Mouse (Mus musculus) liver, adult 2 months (tissue): Measurements from ENCODE around the gene BC028528. TPM values are rescaled to one million over a fixed set of nuclear protein-coding genes. Genes with fewer than 3 reads are reported as not detected.
A peak's percentile ranks its signal among the peaks of the same experiment; 100 is the strongest.

Experiments
- DNase-seq: peaks from one replicate; pipeline ENCODE4 v3.0.0-alpha.2; 2011; ENCODE audit warnings: low read depth, low spot score; ENCODE audit errors: extremely low read depth
- H3K27ac ChIP-seq: fragments of 200-500 bp; replicated peaks from 2 replicates; pipeline ENCODE4 v1.5.1; 2012; ENCODE audit warnings: low read depth, mild to moderate bottlenecking, control low read depth, inconsistent platforms, low read length; ENCODE audit not compliant: insufficient read depth
- H3K27me3 ChIP-seq: fragments of 200-500 bp; 2 replicates; pipeline ENCODE4 v1.6.1; 2012; ENCODE audit warnings: mild to moderate bottlenecking, moderate library complexity, low read length, inconsistent platforms; ENCODE audit not compliant: control insufficient read depth, insufficient read depth
- H3K36me3 ChIP-seq: fragments of 200-500 bp; 2 replicates; pipeline ENCODE4 v1.6.1; 2012; ENCODE audit warnings: low read length, inconsistent platforms; ENCODE audit not compliant: control insufficient read depth, insufficient read depth
- H3K4me1 ChIP-seq: fragments of 200-500 bp; 2 replicates; pipeline ENCODE4 v1.6.1; 2011; ENCODE audit warnings: low read length; ENCODE audit not compliant: control insufficient read depth, insufficient read depth
- H3K4me3 ChIP-seq: fragments of 200-500 bp; 2 replicates; pipeline ENCODE4 v1.5.1; 2011; ENCODE audit warnings: low read depth, mild to moderate bottlenecking, control low read depth, low read length, moderate library complexity; ENCODE audit not compliant: insufficient read depth
- H3K79me2 ChIP-seq: fragments of 200-500 bp; 2 replicates; pipeline ENCODE4 v1.6.1; 2012; ENCODE audit warnings: inconsistent platforms, mild to moderate bottlenecking, low read length, moderate library complexity; ENCODE audit not compliant: control insufficient read depth, insufficient read depth
- H3K9ac ChIP-seq: fragments of 200-500 bp; 2 replicates; pipeline ENCODE4 v1.6.1; 2012; ENCODE audit warnings: low read depth, mild to moderate bottlenecking, control low read depth, inconsistent platforms, low read length
- CTCF ChIP-seq: fragments of 200-500 bp; IDR thresholded peaks from 2 replicates; pipeline ENCODE4 v1.5.1; 2011; ENCODE audit warnings: low read depth, low read length, control low read depth
- POLR2A ChIP-seq: fragments of 200-500 bp; IDR thresholded peaks from 2 replicates; pipeline ENCODE4 v1.6.1; 2011; ENCODE audit warnings: low read length, control low read depth; ENCODE audit not compliant: insufficient read depth; ENCODE audit errors: extremely low read depth
- WGBS: fragments of 180-500 bp; shearing (Covaris S2); methylation state at CpG from one replicate; pipeline ENCODE4 v1.1.7; 2018; 5-methylcytosine and 5-hydroxymethylcytosine counted together
- polyA plus RNA-seq: library from polyadenylated mRNA; depleted of rRNA; stranded (reverse); fragments of >200 nt; gene quantifications from 2 replicates; pipeline ENCODE4 v1.2.3, GENCODE M21; 2012
- total RNA-seq: library from RNA; depleted of rRNA; stranded (reverse); fragments of >200 nt; gene quantifications from 2 replicates; pipeline ENCODE4 v1.2.3, GENCODE M21; 2014

BC028528 gene
- total and polyA plus RNA-seq, 2 experiments, result 0.98 to 5.3 TPM

- no peak for TF ChIP-seq CTCF
- TF ChIP-seq POLR2A, result no peak
Measured at GRCm38 (mm10) chr3:95872048-95872447, 19.8 kb downstream of the BC028528 start.

GRCm38 (mm10) chr3:95871392-95871867 is 20.4 kb downstream of the BC028528 start, which contains the start of gene Mrps21:
Mrps21 (minus strand) TSS chr3:95871519.
- TF ChIP-seq CTCF (no peak), POLR2A (peak; percentile 81)

More at GRCm38 (mm10) chr3:95872048-95872447, 19.8 kb downstream of the BC028528 start:
- Histone ChIP-seq H3K9ac (peak overlapping the region; percentile 25), H3K79me2 (peaks cover 16% of the 10 kb centered on the region; the same call in 1 of the 2 replicates), H3K4me3 (peak overlapping the region; percentile 83), H3K4me1 (peaks cover 5% of the 10 kb centered on the region), H3K36me3 (peaks cover 7% of the 10 kb centered on the region), H3K27ac (peak overlapping the region; percentile 4; the same call in 1 of the 2 replicates), H3K27me3 (no peaks in the 10 kb centered on the region)
- WGBS, result 40% methylated on average over 7 of the region's 7 CpGs
- DNase-seq, result no peak

GRCm38 (mm10) chr3:95870976-95871375 is 20.8 kb downstream of the BC028528 start:
- Histone ChIP-seq H3K27me3 (no peaks in the 10 kb centered on the region), H3K4me1 (peaks cover 5% of the 10 kb centered on the region), H3K4me3 (peak overlapping the region; percentile 83), H3K36me3 (peaks cover 7% of the 10 kb centered on the region), H3K9ac (peak overlapping the region; percentile 81), H3K27ac (peak overlapping the region; percentile 19), H3K79me2 (peaks cover 16% of the 10 kb centered on the region; the same call in 1 of the 2 replicates)
- WGBS, result 3% methylated on average over 15 of the region's 15 CpGs
- no peak for DNase-seq
- TF ChIP-seq CTCF (no peak), POLR2A (no peak)

More at GRCm38 (mm10) chr3:95871392-95871867, 20.4 kb downstream of the BC028528 start, which contains the start of gene Mrps21:
- peak within 1 kb of the TSS; percentile 83 for H3K4me3 ChIP-seq
- peak; percentile 90 for DNase-seq
- peaks cover 5% of the 10 kb centered on the region for H3K4me1 ChIP-seq
- no peaks in the 10 kb centered on the region for H3K27me3 ChIP-seq
- H3K9ac ChIP-seq, result peak within 1 kb of the TSS; percentile 81
- peaks cover 7% of the 10 kb centered on the region for H3K36me3 ChIP-seq
- H3K27ac ChIP-seq, result peak within 1 kb of the TSS; percentile 19
- under 1% methylated on average over 33 of the region's 33 CpGs for whole genome bisulfite sequencing
- H3K79me2 ChIP-seq, result peaks cover 16% of the 10 kb centered on the region; the same call in 1 of the 2 replicates

- DNase-seq, result no peak
- H3K4me3 ChIP-seq, result no peak overlapping the region
- WGBS, result 87% methylated on average over 2 of the region's 2 CpGs
- H3K79me2 ChIP-seq, result peaks cover 11% of the 10 kb centered on the region; the same call in 1 of the 2 replicates
- no peak overlapping the region for H3K9ac ChIP-seq
- H3K27me3 ChIP-seq, result no peaks in the 10 kb centered on the region
- H3K27ac ChIP-seq, result no peak overlapping the region
- peaks cover 10% of the 10 kb centered on the region for H3K36me3 ChIP-seq
- H3K4me1 ChIP-seq, result peaks cover 12% of the 10 kb centered on the region
- TF ChIP-seq CTCF, result no peak
- no peak for TF ChIP-seq POLR2A
Measured at GRCm38 (mm10) chr3:95867408-95867807, 24.4 kb downstream of the BC028528 start.

- Histone ChIP-seq H3K27me3 (no peaks in the 10 kb centered on the region), H3K4me3 (no peak overlapping the region), H3K36me3 (peaks cover 10% of the 10 kb centered on the region), H3K4me1 (peaks cover 7% of the 10 kb centered on the region), H3K27ac (no peak overlapping the region), H3K9ac (no peak overlapping the region), H3K79me2 (peaks cover 5% of the 10 kb centered on the region; the same call in 1 of the 2 replicates)
- DNase-seq, result no peak
- 95% methylated on average over 5 of the region's 5 CpGs for WGBS
- TF ChIP-seq POLR2A (no peak), CTCF (no peak)
Measured at GRCm38 (mm10) chr3:95866071-95866470, 25.7 kb downstream of the BC028528 start.

GRCm38 (mm10) chr3:95865571-95865970 is 26.2 kb downstream of the BC028528 start:
- no peak for TF ChIP-seq POLR2A
- TF ChIP-seq CTCF, result no peak
- Histone ChIP-seq H3K4me1 (peaks cover 7% of the 10 kb centered on the region), H3K27ac (peak overlapping the region; percentile 84), H3K79me2 (no peaks in the 10 kb centered on the region; the same call in 1 of the 2 replicates), H3K36me3 (peaks cover 10% of the 10 kb centered on the region), H3K9ac (peak overlapping the region; percentile 32), H3K4me3 (no peak overlapping the region), H3K27me3 (no peaks in the 10 kb centered on the region)
- no peak for DNase-seq
- 90% methylated on average over 20 of the region's 20 CpGs for WGBS
